Mouse (Mus musculus) hematopoietic stem cell, adult 5-6 weeks (primary cell): ENCODE measurements around the gene Cyp2g1. TPM values are rescaled to one million over a fixed set of nuclear protein-coding genes. Genes with fewer than 3 reads are reported as not detected.
A peak's percentile ranks its signal among the peaks of the same experiment; 100 is the strongest.
"Not testable (repeated sequence)": the region's sequence is repeated elsewhere in the genome, so short reads cannot be mapped to it uniquely, and the experiment has no call there.

Source experiments
- ATAC-seq, 2 experiments: fragments of 125-278 bp in 1 of 2; replicated peaks in 1 of 2; 2 replicates each; pipeline ENCODE4 v1.8.0; 2016 to 2017; ENCODE audit warnings: inconsistent platforms in 2 of 2, mild to moderate bottlenecking in 2 of 2, moderate number of reproducible peaks in 2 of 2, low read depth in 1 of 2, moderate TSS enrichment in 1 of 2; ENCODE audit not compliant: low FRiP score in 2 of 2, poor library complexity in 2 of 2, severe bottlenecking in 2 of 2, insufficient read depth in 1 of 2, low TSS enrichment in 1 of 2
- total RNA-seq: library from RNA; stranded (forward); fragments of 172-1452, 232-1000 nt; gene quantifications from 2 replicates; pipeline ENCODE4 v1.2.3, GENCODE M21; 2017

The Cyp2g1 gene
- not detected in 2 replicates for total RNA-seq

DNA sequence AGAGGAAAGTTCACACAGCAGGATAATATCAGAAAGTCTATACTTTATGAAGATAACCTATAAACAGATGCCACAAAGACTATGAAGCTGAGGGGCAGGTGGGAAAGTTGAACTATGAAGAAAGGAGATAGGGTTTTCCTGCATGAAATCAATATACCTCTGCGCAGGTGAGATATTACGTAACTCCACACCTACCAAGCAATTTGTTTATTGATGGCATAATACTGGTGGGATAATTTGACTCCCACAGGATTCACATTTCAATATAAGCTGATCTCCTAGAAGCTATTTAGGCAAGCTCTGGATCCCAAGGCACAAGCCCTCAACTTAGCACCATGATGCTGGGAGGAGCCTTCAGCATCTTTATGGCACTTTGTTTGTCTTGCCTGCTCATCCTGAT, at the start of gene Cyp2g1:
Cyp2g1 (plus strand) TSS at position 301 of the 400 bp plus-strand sequence.
- ATAC-seq, result no peak

DNA sequence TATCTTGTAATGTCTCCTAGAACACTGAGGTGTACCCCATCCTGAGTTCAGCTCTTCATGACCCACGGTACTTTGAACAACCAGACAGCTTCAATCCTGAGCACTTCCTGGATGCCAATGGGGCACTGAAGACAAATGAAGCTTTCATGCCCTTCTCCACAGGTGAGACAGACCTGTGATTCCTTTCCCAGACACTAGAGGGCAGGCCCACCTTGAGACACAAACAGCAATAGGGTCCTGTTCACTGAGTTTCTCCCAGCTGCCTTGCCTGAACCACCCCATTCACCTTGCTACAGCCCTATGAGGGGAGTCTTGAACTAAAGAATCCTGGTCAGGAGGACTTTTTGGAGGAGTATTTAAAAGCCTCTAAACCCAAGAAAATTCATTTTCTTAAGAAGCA, 41.6 kb upstream of the Cyp2g1 start:
- ATAC-seq, result no peak

- no peak for ATAC-seq
These were observed 38.7 kb upstream of the Cyp2g1 start for GRCm38 (mm10) chr7:26769881-26770470.

DNA sequence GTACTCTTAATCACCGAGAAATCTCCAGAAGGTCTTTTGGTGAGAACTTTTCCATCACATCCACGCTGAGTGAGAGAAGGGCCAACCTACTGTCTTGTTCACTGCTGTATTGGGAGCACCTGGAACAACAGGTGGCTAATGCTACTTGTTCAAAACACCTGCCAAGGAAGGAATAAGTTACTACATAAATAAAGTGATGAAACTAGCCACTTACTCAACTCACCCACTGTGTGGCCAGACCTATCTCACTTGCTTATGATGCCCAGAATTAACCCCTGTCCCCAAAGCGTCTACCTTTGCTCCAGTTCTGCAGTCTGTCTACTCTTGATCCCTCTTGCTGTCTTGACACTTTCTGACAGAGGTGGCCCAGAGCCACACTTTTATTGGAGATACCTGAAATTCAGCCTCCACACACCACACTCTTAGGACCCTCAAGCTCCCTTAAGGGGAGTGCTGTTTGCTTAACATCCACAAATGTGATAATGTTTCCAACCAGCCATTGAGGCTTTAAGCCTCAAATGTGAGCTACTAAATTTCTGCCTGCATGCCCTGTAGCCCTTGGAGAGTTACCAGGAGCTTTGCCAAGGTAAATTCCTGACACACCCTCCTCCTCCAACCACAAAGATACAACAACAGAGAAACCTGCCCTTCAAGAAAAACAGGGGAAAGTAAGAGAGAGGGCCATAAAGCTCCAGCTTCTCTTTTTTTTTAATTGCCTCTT, 35.7 kb upstream of the Cyp2g1 start:
- no peak for ATAC-seq

GRCm38 (mm10) chr7:26775866-26776265, 32.8 kb upstream of the Cyp2g1 start:
- ATAC-seq, result peak in 1 of 2 experiments; percentile 36; a peak in 2 of 4 replicates

DNA sequence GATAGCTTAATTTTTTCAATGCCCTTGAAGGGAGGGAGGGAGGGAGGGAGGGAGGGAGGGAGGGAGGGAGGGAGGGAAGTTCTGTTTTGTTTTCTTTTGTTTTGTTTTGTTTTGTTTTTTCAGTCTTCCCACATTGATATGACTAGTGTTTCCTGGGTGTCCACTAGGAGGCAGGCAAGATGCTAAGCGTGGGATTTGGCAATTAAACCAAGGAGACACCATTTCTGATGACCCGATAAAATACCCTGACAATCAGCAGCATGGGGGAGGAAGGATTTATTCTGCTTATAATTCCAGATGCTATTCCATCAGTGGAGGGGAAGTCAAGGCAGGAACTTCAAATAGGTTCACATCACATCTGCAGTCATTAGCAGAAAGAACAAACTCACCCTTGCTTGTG, 30.9 kb upstream of the Cyp2g1 start:
- no peak for ATAC-seq

DNA sequence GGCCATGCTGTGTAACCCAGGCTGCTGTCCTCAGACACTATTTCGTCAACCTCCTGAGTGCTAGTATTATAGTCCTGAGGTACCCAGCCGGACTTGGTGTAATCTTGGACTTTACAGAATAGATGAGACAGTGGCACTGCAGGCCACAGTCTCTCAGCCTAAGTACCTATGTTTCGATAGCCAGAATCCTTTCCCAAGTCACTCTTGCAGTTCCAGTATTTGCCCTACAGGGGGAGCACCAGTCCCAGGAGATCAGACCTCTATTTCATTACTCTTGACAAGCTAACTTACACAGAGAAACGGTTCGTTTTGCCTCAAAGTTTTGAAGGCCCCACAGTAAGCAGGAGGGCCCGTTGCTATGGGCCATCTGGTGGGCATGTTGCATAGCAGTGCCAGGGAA, 30.2 kb upstream of the Cyp2g1 start:
- ATAC-seq, result 0 out of 4 replicates have a peak, but pooled peaks of 1 of the 2 experiments have one; percentile 28

DNA sequence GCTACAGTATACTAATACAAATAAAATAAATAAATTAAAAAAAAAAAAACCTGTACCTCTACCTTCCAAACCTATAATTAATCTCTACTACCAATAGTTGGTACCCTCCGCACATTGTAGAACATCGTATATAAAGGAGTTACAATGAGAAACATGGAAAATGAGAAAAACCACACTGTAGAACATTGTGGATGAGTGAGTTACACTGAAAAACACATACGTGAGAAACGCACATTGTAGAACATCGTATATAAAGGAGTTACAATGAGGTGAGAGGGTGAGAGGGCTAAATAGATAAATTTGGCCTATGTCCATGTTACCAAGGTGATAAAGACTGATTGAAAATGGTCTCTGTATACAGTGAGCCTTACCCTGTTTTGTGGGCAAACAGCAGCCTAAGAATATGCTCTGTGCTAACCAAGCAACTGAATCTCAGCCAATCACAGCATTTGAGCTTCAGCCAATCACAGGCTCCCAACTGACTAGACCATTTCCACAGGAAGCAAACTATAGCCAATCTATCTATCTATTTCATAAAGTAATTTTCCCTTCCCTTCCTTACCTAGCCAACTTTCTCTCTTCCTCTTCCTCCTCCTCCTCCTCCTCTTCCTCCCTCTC, 28.8 kb upstream of the Cyp2g1 start:
- ATAC-seq, result peak; percentile 76 to 80

GRCm38 (mm10) chr7:26780510-26780909, 28.2 kb upstream of the Cyp2g1 start:
- no peak for ATAC-seq

- ATAC-seq, result 0 out of 4 replicates have a peak, but pooled peaks of 1 of the 2 experiments have one; percentile 27
These were observed 27.5 kb upstream of the Cyp2g1 start for GRCm38 (mm10) chr7:26780998-26781766.

DNA sequence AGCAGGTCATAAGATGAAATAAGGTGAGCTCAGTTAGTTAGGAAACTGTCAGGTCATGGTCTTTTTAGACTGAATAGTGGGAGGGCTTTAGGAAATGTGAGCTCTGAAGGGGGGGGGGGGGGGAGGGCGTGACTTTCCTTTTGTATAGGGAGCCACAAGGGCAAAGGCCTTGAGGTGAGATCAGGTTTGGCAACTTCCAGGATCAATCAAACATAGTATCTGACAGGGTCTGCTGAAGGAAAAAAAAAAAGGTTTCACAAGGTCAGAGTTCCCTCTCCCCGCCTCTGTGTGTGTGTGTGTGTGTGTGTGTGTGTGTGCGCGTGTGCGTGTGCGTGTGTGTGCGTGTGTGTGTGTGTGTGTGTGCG, 26.9 kb upstream of the Cyp2g1 start:
- ATAC-seq, result no peak

DNA sequence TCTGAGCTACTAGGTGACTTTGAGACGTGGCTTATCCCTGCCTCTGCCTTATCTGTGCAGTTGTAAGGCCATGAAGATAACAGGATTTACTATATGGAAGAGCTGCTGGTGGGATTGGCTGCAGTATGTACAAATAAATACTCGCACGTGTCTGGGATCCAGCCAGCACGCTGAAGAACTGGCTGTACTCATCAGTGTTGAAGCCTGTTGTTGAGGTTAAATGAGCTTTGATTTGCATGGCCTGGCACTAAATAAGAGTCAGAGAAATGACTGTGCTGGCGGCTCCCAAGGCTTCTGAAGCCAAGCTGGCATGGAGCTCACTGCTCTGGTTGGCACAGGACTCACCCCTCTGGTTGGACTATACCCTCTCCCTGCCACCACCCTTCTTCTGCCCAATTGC, 25.5 kb upstream of the Cyp2g1 start:
- ATAC-seq, result no peak

GRCm38 (mm10) chr7:26786013-26786412, 22.7 kb upstream of the Cyp2g1 start:
- not testable (repeated sequence) for ATAC-seq

- no peak for ATAC-seq
These were observed 18.7 kb upstream of the Cyp2g1 start for GRCm38 (mm10) chr7:26789984-26790383.

- no peak for ATAC-seq
These were observed 8.6 kb upstream of the Cyp2g1 start for GRCm38 (mm10) chr7:26800104-26800503.

DNA sequence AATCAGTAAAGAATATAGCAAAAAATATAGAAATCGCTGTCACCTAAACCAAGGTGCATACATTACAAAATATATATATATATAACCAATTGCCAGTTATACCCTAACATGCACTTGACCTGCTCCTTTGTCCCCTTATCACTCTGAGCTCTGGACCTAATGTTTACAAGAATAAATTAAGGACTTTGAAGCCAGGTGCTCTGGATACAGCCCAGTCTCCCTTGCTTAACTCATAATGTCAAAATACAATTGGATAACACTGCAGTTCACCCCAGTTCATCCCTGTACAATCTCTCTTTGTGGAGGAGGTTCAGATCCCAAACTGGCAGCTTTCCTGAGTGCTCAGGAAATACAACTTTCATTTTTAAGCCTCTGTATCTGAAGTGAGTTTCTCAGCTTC, 7.7 kb upstream of the Cyp2g1 start:
- ATAC-seq, result no peak

- ATAC-seq, result not testable (repeated sequence)
These were observed 23.0 kb downstream of the Cyp2g1 start for GRCm38 (mm10) chr7:26831556-26832292.
